8 mouse cellular contexts compared by ENCODE assay signal in genomic region chr10:105572301-105572700, GRCm38 (mm10). TPM values are rescaled to one million over a fixed set of nuclear protein-coding genes. Genes with fewer than 3 reads are reported as not detected.
DNase-seq lines count a peak whose midpoint lies in the region; ATAC-seq lines count a peak whose summit lies in the region.

No protein-coding gene starts in this region.

- H3K36me3 ChIP-seq in heart, embryonic 12.5 days, result no peaks in the 10 kb centered on the region
- H3K36me3 ChIP-seq in embryonic facial prominence, embryonic 10.5 days (replicated peaks), result peaks cover 3% of the 10 kb centered on the region; the same call in 1 of the 2 replicates
- no peaks in the 10 kb centered on the region for H3K36me3 ChIP-seq in hindbrain, embryonic 14.5 days (replicated peaks; ENCODE audit: control insufficient read depth, insufficient read depth)
- H3K36me3 ChIP-seq in midbrain, embryonic 13.5 days, result no peaks in the 10 kb centered on the region

- ATAC-seq in heart, embryonic 12.5 days (ENCODE audit: insufficient number of reproducible peaks, low FRiP score), result no peak
- ATAC-seq in hindbrain, embryonic 14.5 days (ENCODE audit: low FRiP score), result no peak
- ATAC-seq in midbrain, embryonic 13.5 days, result no peak

- H3K4me1 ChIP-seq in heart, embryonic 12.5 days (replicated peaks), result peaks cover 25% of the 10 kb centered on the region
- peaks cover 24% of the 10 kb centered on the region for H3K4me1 ChIP-seq in embryonic facial prominence, embryonic 10.5 days
- peaks cover 25% of the 10 kb centered on the region for H3K4me1 ChIP-seq in hindbrain, embryonic 14.5 days (replicated peaks; ENCODE audit: control insufficient read depth, insufficient read depth, low read length)
- peaks cover 27% of the 10 kb centered on the region for H3K4me1 ChIP-seq in midbrain, embryonic 13.5 days (replicated peaks)

- 51% methylated on average over 7 of the region's 7 CpGs for WGBS in heart, embryonic 12.5 days
- WGBS in embryonic facial prominence, embryonic 10.5 days, result 46% methylated on average over 7 of the region's 7 CpGs
- WGBS in hindbrain, embryonic 14.5 days, result 19% methylated on average over 7 of the region's 7 CpGs
- 15% methylated on average over 7 of the region's 7 CpGs for WGBS in midbrain, embryonic 13.5 days

- DNase-seq in heart, adult 8-10 months (ENCODE audit: low spot score), result no peak
- no peak for DNase-seq in embryonic facial prominence, embryonic 10.5 days (ENCODE audit: low spot score)
- no peak for DNase-seq in hindbrain, embryonic 14.5 days (ENCODE audit: low spot score)
- DNase-seq in adrenal gland, postnatal 25 days, result no peak
- DNase-seq in adrenal gland, adult (ENCODE audit: inconsistent age in 2 of 2, low spot score in 1 of 2), result no peak
- no peak for DNase-seq in cerebellum, adult 8-10 months

- H3K4me3 ChIP-seq in heart, embryonic 12.5 days, result peak overlapping the region; percentile 84
- H3K4me3 ChIP-seq in embryonic facial prominence, embryonic 10.5 days, result peak overlapping the region; percentile 85
- H3K4me3 ChIP-seq in hindbrain, embryonic 14.5 days (replicated peaks; ENCODE audit: low read length), result peak overlapping the region; percentile 84
- peak overlapping the region; percentile 76 for H3K4me3 ChIP-seq in midbrain, embryonic 13.5 days (replicated peaks)

- H3K27me3 ChIP-seq in heart, embryonic 12.5 days (replicated peaks), result no peaks in the 10 kb centered on the region
- peaks cover 9% of the 10 kb centered on the region for H3K27me3 ChIP-seq in embryonic facial prominence, embryonic 10.5 days (replicated peaks; ENCODE audit: low read depth, poor library complexity, severe bottlenecking)
- no peaks in the 10 kb centered on the region for H3K27me3 ChIP-seq in hindbrain, embryonic 14.5 days (ENCODE audit: control insufficient read depth, insufficient read depth, low read length)
- H3K27me3 ChIP-seq in midbrain, embryonic 13.5 days, result no peaks in the 10 kb centered on the region; the same call in 1 of the 2 replicates

- H3K9ac ChIP-seq in heart, embryonic 12.5 days, result peak overlapping the region; percentile 32; the same call in 1 of the 2 replicates
- H3K9ac ChIP-seq in hindbrain, embryonic 14.5 days, result peak overlapping the region; percentile 94
- peak overlapping the region; percentile 12 for H3K9ac ChIP-seq in midbrain, embryonic 13.5 days (replicated peaks)

- no peaks in the 10 kb centered on the region for H3K9me3 ChIP-seq in heart, embryonic 12.5 days (replicated peaks)
- no peaks in the 10 kb centered on the region for H3K9me3 ChIP-seq in embryonic facial prominence, embryonic 10.5 days
- no peaks in the 10 kb centered on the region for H3K9me3 ChIP-seq in hindbrain, embryonic 14.5 days (ENCODE audit: control insufficient read depth, low read length)
- no peaks in the 10 kb centered on the region for H3K9me3 ChIP-seq in midbrain, embryonic 13.5 days

- H3K27ac ChIP-seq in heart, embryonic 12.5 days (ENCODE audit: poor library complexity, severe bottlenecking), result 0 out of 2 replicates have a peak overlapping the region, but pooled peaks have one; percentile 25
- H3K27ac ChIP-seq in embryonic facial prominence, embryonic 10.5 days (replicated peaks), result no peak overlapping the region
- no peak overlapping the region for H3K27ac ChIP-seq in hindbrain, embryonic 14.5 days
- no peak overlapping the region for H3K27ac ChIP-seq in midbrain, embryonic 13.5 days

- peak overlapping the region; percentile 92 for H3K4me2 ChIP-seq in heart, embryonic 12.5 days
- H3K4me2 ChIP-seq in hindbrain, embryonic 14.5 days (replicated peaks), result peak overlapping the region; percentile 77
- H3K4me2 ChIP-seq in midbrain, embryonic 13.5 days (replicated peaks), result peak overlapping the region; percentile 71

RNA-seq across cellular contexts. Expression of gene Tmtc2, which starts 1.9 kb away (rescaled TPM):
- polyA plus RNA-seq in heart, embryonic 12.5 days (2016; fragmentation: Nextera tagmentation; extraction: Ambion mirVana), result 7.0 and 7.6 TPM in 2 replicates
- total RNA-seq in heart, adult 8-10 months (2022), result 1 to 10 TPM; 3.4 to 6.5 (median 4.2) TPM
- 7.7 and 8.5 TPM in 2 replicates for polyA plus RNA-seq in embryonic facial prominence, embryonic 10.5 days (2016; fragmentation: Nextera tagmentation; extraction: Ambion mirVana)
- polyA plus RNA-seq in hindbrain, embryonic 14.5 days (2014; fragmentation: Nextera tagmentation; extraction: Ambion mirVana), result 7.0 and 7.3 TPM in 2 replicates
- 8.3 and 9.2 TPM in 2 replicates for polyA plus RNA-seq in midbrain, embryonic 13.5 days (2015; fragmentation: Nextera tagmentation; extraction: Ambion mirVana)
- 5.0 and 11.5 TPM in 2 replicates for total RNA-seq in adrenal gland, postnatal 25 days (2021)

Comparison
In these comparisons a context has a peak if more than half of its experiments do, and no peak if none do; other contexts are left out.
1. H3K9ac ChIP-seq: peak in every context shown above with its lines; median percentile 94 in hindbrain, embryonic 14.5 days; 32 in heart, embryonic 12.5 days; 12 in midbrain, embryonic 13.5 days.